Mouse (Mus musculus) megakaryocyte-erythroid progenitor cell, adult 5-6 weeks (primary cell): ENCODE data around the gene Aspscr1. TPM values are rescaled to one million over a fixed set of nuclear protein-coding genes. Genes with fewer than 3 reads are reported as not detected.

Source experiments
- ATAC-seq: replicated peaks from 2 replicates; pipeline ENCODE4 v1.8.0; 2016; ENCODE audit warnings: mild to moderate bottlenecking, inconsistent platforms; ENCODE audit not compliant: severe bottlenecking, poor library complexity, low FRiP score, low TSS enrichment
- total RNA-seq, 2 experiments: library from RNA; stranded (forward) in 1 of 2; stranded (reverse) in 1 of 2; fragments of 200-1000, 215-1000 nt in 1 of 2; fragments of >200 nt in 1 of 2; fragmentation: Nextera tagmentation in 1 of 2; gene quantifications; 2 replicates each; pipeline ENCODE4 v1.2.3; 2014 to 2017

Aspscr1 gene
- total RNA-seq, 2 experiments from 2014 or later: 52.7 to 108 TPM

- no peak for ATAC-seq
Observed at GRCm38 (mm10) chr11:120709551-120709950, 36.8 kb downstream of the Aspscr1 start.

- ATAC-seq: no peak
Observed at GRCm38 (mm10) chr11:120710672-120711071, 37.9 kb downstream of the Aspscr1 start.

GRCm38 (mm10) chr11:120711980-120712604 lies 39.3 kb downstream of the Aspscr1 start:
- ATAC-seq: no peak

- peak; percentile 29 for ATAC-seq
Observed at GRCm38 (mm10) chr11:120712771-120713568, 40.2 kb downstream of the Aspscr1 start.

- ATAC-seq: peak; percentile 95
Observed at GRCm38 (mm10) chr11:120713580-120714518, 41.1 kb downstream of the Aspscr1 start, which contains the start of the genes Cenpx and Lrrc45. Gene Cenpx, minus strand, starts transcription at chr11:120713738. Gene Lrrc45, plus strand, starts transcription at chr11:120713925.

- no peak for ATAC-seq
Observed at GRCm38 (mm10) chr11:120714546-120714945, 41.8 kb downstream of the Aspscr1 start.

GRCm38 (mm10) chr11:120715131-120715530 lies 42.4 kb downstream of the Aspscr1 start:
- ATAC-seq: no peak

- ATAC-seq: no peak
Observed at GRCm38 (mm10) chr11:120719242-120719641, 46.5 kb downstream of the Aspscr1 start.

- ATAC-seq: no peak
Observed at GRCm38 (mm10) chr11:120719841-120720376, 47.1 kb downstream of the Aspscr1 start.

GRCm38 (mm10) chr11:120720450-120720849 lies 47.7 kb downstream of the Aspscr1 start:
- peak; percentile 76 for ATAC-seq

- ATAC-seq: peak; percentile 35; the same call in 1 of the 2 replicates
Observed at GRCm38 (mm10) chr11:120721124-120722066, 48.6 kb downstream of the Aspscr1 start, which contains the start of gene Rac3. Gene Rac3, plus strand, starts transcription at chr11:120721470.

GRCm38 (mm10) chr11:120722067-120722630 lies 49.4 kb downstream of the Aspscr1 start:
- ATAC-seq: no peak

GRCm38 (mm10) chr11:120722761-120723382 lies 50.1 kb downstream of the Aspscr1 start:
- ATAC-seq: no peak

GRCm38 (mm10) chr11:120723509-120723908 lies 50.7 kb downstream of the Aspscr1 start:
- no peak for ATAC-seq

- peak; percentile 40 for ATAC-seq
Observed at GRCm38 (mm10) chr11:120726243-120727168, 53.7 kb downstream of the Aspscr1 start.

GRCm38 (mm10) chr11:120727169-120727527 lies 54.4 kb downstream of the Aspscr1 start, which contains the start of gene Dcxr:
Gene Dcxr, minus strand, starts transcription at chr11:120727281.
- peak; percentile 89 for ATAC-seq
